Mouse (Mus musculus): ENCODE measurements around the gene St14. TPM values are rescaled to one million over a fixed set of nuclear protein-coding genes. Genes with fewer than 3 reads are reported as not detected.

The St14 gene
- total RNA-seq, 2 experiments from 2014 or later = 0.43 to 0.99 TPM

DNA sequence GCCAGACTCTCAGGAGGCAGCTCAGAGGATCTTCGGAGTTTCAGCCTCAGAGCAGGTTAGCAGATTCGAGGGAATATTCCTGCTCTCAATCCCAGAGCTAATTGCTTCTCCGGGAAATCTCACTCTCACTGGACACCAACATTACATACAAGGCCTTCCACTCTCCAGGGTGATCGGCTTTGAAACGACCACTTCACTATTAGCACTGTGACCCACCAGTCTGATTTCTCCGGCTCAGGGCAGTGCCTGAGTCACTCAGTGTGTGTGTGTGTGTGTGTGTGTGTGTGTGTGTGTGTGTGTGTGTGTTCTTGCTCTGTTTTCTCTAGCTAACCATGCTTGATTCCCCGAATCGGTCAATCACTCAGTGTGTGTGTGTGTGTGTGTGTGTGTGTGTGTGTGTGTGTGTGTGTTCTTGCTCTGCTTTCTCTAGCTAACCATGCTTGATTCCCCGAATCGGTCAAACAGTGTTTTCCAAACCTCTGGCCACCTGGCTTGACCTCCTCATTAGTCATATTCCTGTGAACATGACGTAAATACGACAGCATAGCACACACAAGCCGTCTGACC, 9.1 kb downstream of the St14 start:
- peak in 1 of 2 experiments; percentile 23 for DNase-seq

DNA sequence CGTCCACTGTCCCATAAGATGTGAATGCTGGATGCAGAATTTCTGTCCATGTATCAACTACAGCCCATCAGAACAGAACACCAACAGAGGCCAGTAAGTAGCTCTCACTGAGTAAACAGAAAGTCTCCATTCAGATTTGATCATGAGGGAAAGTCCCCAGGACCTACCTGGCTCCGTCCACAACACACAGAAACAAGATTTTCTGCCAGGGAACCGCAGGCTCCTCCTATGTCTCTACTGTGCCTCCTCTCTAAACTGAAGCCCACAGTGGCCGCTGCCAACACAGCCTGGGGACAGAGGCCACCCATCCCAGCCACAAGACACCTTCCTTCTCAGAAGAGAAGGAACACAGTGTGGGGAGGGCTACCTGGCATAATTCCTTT, 11.1 kb downstream of the St14 start:
- DNase-seq = no peak

GRCm38 (mm10) chr9:31119882-31120532, 11.6 kb downstream of the St14 start:
- no peak for DNase-seq

GRCm38 (mm10) chr9:31119405-31119804, 12.2 kb downstream of the St14 start:
- no peak for DNase-seq

GRCm38 (mm10) chr9:31118520-31119298, 12.9 kb downstream of the St14 start:
- no peak for DNase-seq

DNA sequence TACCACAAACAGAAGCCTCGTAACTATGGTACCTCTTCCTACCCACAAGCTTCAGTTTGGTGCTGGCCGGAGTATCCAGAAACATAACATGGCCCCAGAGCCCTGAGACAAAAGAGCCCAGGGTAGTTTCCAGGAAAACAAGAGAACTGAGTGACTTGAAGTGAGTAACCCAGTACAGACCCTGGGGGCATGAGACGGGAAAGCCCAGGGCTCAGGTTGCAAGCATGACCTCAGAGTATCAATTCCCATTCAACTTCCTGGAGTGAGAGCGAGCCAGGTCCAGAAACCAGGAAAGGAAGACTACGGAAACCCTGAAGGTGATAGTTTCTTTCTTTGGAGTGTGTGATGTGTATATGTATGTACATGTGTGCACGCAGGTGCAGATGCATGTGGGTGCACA, 14.2 kb downstream of the St14 start:
- no peak for DNase-seq

DNA sequence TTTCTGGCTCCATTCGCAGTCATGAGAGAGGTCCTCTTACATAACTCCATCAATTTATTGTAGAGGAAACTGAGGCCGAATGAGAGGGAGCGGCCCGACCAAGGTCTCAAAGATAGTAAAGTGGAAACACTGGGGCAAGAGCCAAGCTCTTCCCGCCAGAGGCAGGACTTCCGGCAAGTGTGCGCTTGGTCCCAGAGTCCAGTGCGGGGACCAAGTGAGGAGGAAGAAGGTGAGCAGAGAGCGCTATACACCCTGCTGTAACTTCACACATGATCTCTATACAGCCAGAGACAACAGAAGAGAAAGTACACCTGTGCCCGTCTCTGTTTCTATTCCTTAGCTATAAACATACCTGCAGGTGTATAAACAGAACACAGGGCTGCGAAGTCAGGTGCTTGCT, 14.6 kb downstream of the St14 start:
- no peak for DNase-seq

GRCm38 (mm10) chr9:31115586-31115985, 16.1 kb downstream of the St14 start:
- no peak for DNase-seq

- no peak for DNase-seq
Observed at GRCm38 (mm10) chr9:31108464-31108863, 23.2 kb downstream of the St14 start.

- DNase-seq = no peak
Observed at GRCm38 (mm10) chr9:31098118-31098517, 33.5 kb downstream of the St14 start.

DNA sequence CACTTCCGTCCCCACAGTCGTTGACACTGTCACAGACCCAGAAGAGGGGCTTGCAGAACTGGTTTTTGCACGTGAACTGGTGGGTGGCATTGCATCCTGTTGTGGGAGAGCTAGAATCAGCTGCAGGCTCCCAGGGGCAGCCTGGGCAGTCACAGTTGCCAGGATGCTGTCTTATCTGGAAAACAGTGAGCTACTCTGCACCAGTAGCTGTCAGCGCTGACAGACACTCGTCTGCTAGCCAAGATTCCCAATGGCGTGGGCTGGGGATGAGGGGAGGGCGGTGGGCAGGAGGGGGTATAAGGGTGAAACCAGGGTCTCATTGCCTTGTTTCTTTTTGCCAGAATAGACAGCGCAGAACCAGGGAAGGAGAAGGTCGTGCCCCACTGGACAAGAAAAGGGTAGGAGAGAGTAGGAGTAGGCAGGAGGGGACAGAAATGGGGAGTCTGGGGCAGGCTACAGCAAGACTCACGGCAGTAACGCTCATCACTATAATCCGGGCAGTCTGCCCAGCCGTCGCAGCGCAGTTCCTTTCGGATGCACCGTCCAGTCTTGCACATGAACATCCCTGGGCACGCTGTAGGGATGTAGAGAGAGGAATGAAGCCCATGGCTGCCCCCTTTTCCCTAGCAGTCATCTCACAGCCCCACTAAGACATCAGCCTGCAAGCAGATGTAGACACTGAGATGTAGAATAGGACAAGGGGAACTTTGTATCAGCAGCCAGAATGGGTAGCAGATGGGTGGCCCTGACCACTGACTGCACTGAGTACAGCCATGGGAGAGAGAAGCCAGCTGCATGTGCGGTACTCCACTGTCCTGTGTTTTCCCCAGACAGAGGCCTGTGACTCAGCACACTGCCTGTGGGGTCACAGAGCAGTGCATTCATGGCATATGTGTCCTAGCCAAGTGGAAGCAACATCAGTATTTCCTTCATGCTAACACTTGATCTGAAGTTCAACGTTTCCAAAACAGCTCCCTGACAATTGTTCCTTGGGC, 34.3 kb downstream of the St14 start:
- DNase-seq = no peak

GRCm38 (mm10) chr9:31092833-31093195, 38.8 kb downstream of the St14 start:
- DNase-seq = no peak

GRCm38 (mm10) chr9:31092111-31092832, 39.4 kb downstream of the St14 start:
- DNase-seq = no peak

- no peak for DNase-seq
Observed at GRCm38 (mm10) chr9:31091162-31091581, 40.5 kb downstream of the St14 start.

DNA sequence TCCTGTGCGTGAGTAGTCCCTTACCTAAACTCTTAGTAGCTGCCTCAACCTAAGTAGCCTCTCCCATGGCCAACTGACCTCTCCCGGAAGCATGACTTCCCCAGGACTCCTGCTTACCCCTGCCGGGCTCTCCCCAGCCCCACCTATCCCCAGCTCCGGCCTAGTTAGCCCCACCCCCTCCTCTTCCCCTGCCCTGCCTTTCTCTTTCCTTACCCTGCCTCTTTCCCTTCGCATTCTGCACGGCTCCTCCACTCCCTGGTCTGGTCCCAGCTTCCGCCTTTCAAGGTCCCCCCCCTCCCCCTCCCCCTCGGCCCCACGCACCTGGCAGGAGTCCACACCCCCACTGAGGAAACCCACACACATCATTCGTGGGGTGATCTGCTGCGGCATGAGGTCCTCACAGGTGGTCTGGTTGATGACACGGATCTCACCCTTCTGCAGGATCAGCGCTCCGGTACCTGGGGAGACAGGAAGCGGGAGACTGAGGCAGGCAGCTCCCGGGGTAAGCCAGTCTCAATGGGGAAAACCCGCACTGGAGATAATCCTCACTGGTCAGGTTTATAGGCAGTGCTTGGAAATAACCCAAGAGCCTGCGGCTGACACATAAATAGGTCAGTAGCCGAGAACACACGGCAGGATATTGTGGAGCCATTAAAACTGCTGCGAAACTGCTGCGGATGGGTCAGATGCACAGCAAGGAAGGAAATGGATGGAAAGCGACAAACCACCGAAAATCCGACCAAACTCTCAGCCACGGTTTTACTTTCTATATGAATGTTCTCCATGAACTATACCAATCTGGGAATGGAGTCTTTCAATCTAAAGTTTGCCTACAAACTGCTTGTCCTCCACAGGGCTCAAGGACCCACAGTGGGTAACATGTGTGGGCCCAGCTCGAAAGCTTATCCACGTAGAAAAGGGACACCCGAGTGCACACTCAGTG, 41.3 kb downstream of the St14 start:
- peak in 1 of 2 experiments; percentile 30 for DNase-seq

- no peak for DNase-seq
Observed at GRCm38 (mm10) chr9:31089541-31089940, 42.1 kb downstream of the St14 start.

DNA sequence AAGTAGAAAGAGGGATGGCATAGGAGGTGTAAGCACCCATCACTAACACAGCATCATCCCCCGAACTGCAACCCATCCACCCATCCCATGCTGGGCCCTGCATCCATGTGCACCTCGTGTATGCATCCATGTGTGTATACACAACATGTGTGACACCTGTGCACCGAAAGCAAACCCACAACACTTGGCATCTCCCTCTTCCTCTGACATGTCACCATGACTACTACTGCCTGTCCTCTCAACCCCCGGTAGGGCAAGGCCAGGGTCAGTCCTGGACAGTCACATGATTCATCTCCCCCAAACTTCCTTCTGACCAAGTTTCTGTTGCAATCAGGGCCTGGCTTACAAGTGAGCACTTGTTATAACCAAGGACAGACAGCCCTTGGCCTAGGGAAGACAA, 42.8 kb downstream of the St14 start:
- peak; percentile 62 to 66 for DNase-seq

- DNase-seq = no peak
Observed at GRCm38 (mm10) chr9:31088116-31088515, 43.5 kb downstream of the St14 start.

GRCm38 (mm10) chr9:31087466-31087865, 44.2 kb downstream of the St14 start:
- DNase-seq = no peak

DNA sequence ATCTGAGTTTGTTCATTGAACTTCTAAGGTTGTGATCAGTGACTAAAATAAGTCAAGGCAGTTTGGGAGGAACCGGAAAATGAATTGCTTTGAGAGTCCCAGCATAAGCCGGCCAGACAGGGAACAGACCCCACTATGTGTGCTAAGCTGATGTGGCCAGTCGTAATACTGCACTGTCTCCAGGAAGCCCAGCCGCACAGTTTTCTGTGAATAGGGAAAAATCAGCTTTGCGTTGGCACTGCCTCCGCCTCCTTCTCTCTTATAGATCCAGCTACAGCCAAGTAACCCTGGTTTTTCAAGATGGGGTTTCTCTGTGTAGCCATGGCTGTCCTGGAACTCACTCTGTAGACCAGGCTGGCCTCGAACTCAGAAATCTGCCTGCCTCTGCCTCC, 44.9 kb downstream of the St14 start:
- DNase-seq = no peak
